Mouse (Mus musculus): ENCODE results near the gene Igf1r. TPM values are rescaled to one million over a fixed set of nuclear protein-coding genes. Genes with fewer than 3 reads are reported as not detected.

Gene Igf1r
- polyA plus RNA-seq, 1 experiment from 2014 or later = 28.5 TPM

- no peak for ATAC-seq (ENCODE audit: low read depth)
- peaks cover 21% of the 10 kb centered on the region for H3K4me1 ChIP-seq (ENCODE audit: control insufficient read depth, insufficient read depth, low read length)
Observed at GRCm38 (mm10) chr7:67969076-67969475, 16.4 kb downstream of the Igf1r start.

DNA sequence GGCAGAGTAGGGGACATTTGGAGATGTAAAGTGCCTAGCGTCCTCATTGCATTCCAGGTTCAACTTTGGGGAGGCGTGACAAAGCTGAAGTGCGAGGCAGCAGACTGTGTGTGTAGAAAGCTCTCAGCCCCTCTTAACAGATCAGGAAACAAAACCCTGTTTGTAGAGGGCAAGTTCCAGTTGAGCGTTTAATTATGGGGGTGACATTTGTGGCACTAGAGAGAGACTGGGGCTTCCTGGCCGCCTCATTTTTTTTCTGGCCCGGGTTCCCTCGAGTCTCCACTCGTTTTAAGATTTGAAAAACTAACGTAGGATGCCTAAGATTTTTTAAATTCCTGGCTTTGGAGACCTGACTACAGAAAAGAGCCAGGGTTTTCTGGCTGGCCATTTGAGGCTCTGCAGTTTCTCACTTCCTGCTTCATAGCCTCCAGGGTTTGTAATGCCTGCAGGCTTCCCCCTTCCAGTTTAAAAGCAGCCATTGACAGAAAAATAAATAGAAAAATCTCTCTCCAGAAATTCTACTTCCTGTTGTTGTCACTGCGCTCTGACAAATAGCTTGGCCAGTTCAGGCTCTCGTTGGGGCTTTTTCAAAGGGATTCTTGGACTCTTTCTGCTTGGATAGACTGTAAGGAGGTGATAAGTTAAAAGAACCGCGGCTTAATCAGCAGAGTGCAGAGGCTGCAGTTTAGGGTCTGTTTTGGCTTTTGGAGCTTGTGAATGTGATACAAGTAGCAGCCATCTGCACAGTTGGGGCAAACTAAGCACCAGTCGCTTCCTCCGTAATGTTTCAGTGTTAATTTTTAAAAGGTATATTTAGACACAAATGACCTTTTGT, 20.8 kb downstream of the Igf1r start:
- H3K9ac ChIP-seq (replicated peaks; ENCODE audit: low read depth, low read length) = no peak overlapping the region
- WGBS = 17% methylated on average over 15 of the region's 15 CpGs

More at GRCm38 (mm10) chr7:67969076-67969475, 16.4 kb downstream of the Igf1r start:
- H3K9me3 ChIP-seq (ENCODE audit: control insufficient read depth, low read length) = no peaks in the 10 kb centered on the region
- no peak overlapping the region for H3K9ac ChIP-seq (replicated peaks; ENCODE audit: low read depth, low read length)
- no peaks in the 10 kb centered on the region for H3K27me3 ChIP-seq (ENCODE audit: control insufficient read depth, insufficient read depth, low read length)
- H3K4me2 ChIP-seq (ENCODE audit: low read depth, low read length) = no peak overlapping the region
- no peak overlapping the region for H3K27ac ChIP-seq (ENCODE audit: low read depth, low read length)
- H3K4me3 ChIP-seq (ENCODE audit: low read depth, low read length) = no peak overlapping the region
- H3K36me3 ChIP-seq (ENCODE audit: control insufficient read depth, insufficient read depth, low read length) = no peaks in the 10 kb centered on the region
- WGBS = 95% methylated on average over 9 of the region's 9 CpGs

DNA sequence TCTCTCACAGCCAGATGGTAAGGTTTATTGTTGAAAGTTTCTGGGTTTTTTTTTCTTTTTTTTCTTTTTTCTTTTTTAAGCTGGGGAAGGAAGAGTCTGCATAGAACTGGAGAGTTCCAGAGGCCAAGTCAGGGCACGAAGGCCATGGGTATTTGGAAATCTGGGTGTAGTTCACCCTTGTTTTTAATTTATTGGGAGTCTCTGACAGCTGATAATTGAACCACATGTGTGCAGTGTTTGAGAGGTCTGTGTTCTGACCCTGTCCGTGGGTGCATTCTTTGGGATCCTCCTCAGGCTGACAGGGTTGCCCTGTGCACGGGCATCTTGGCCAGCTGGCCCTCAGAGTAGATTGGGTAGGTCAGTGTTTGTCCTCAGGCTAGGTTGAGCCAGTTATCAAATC, 29.3 kb downstream of the Igf1r start:
- H3K27ac ChIP-seq (ENCODE audit: low read depth, low read length) = no peak overlapping the region
- H3K9ac ChIP-seq (replicated peaks; ENCODE audit: low read depth, low read length) = no peak overlapping the region
- H3K4me1 ChIP-seq (ENCODE audit: control insufficient read depth, insufficient read depth, low read length) = peaks cover 16% of the 10 kb centered on the region; the same call in 1 of the 2 replicates
- H3K4me3 ChIP-seq (ENCODE audit: low read depth, low read length) = no peak overlapping the region
- no peaks in the 10 kb centered on the region for H3K9me3 ChIP-seq (ENCODE audit: control insufficient read depth, low read length)
- H3K36me3 ChIP-seq (ENCODE audit: control insufficient read depth, insufficient read depth, low read length) = no peaks in the 10 kb centered on the region
- no peaks in the 10 kb centered on the region for H3K27me3 ChIP-seq (ENCODE audit: control insufficient read depth, insufficient read depth, low read length)
- 42% methylated on average over 3 of the region's 3 CpGs for WGBS
- ATAC-seq (ENCODE audit: low read depth) = no peak
- no peak overlapping the region for H3K4me2 ChIP-seq (ENCODE audit: low read depth, low read length)

More for the DNA sequence above, 20.8 kb downstream of the Igf1r start:
- Histone ChIP-seq H3K4me1 (ENCODE audit: control insufficient read depth, insufficient read depth, low read length) (peaks cover 30% of the 10 kb centered on the region), H3K27ac (ENCODE audit: low read depth, low read length) (0 out of 2 replicates have a peak overlapping the region, but pooled peaks have one; percentile 2), H3K27me3 (ENCODE audit: control insufficient read depth, insufficient read depth, low read length) (no peaks in the 10 kb centered on the region), H3K36me3 (ENCODE audit: control insufficient read depth, insufficient read depth, low read length) (no peaks in the 10 kb centered on the region), H3K9me3 (ENCODE audit: control insufficient read depth, low read length) (no peaks in the 10 kb centered on the region), H3K4me3 (ENCODE audit: low read depth, low read length) (no peak overlapping the region), H3K4me2 (ENCODE audit: low read depth, low read length) (no peak overlapping the region)
- no peak for ATAC-seq (ENCODE audit: low read depth)

- H3K36me3 ChIP-seq (ENCODE audit: control insufficient read depth, insufficient read depth, low read length) = no peaks in the 10 kb centered on the region
- H3K9ac ChIP-seq (replicated peaks; ENCODE audit: low read depth, low read length) = no peak overlapping the region
- H3K4me3 ChIP-seq (ENCODE audit: low read depth, low read length) = no peak overlapping the region
- no peaks in the 10 kb centered on the region for H3K27me3 ChIP-seq (ENCODE audit: control insufficient read depth, insufficient read depth, low read length)
- 80% methylated on average over 8 of the region's 8 CpGs for WGBS
- no peak overlapping the region for H3K4me2 ChIP-seq (ENCODE audit: low read depth, low read length)
- ATAC-seq (ENCODE audit: low read depth) = no peak
- no peak overlapping the region for H3K27ac ChIP-seq (ENCODE audit: low read depth, low read length)
- peaks cover 16% of the 10 kb centered on the region; the same call in 1 of the 2 replicates for H3K4me1 ChIP-seq (ENCODE audit: control insufficient read depth, insufficient read depth, low read length)
- H3K9me3 ChIP-seq (ENCODE audit: control insufficient read depth, low read length) = no peaks in the 10 kb centered on the region
Observed at GRCm38 (mm10) chr7:67982809-67983208, 30.2 kb downstream of the Igf1r start.

GRCm38 (mm10) chr7:67983451-67983850, 30.8 kb downstream of the Igf1r start:
- Histone ChIP-seq H3K27me3 (ENCODE audit: control insufficient read depth, insufficient read depth, low read length) (no peaks in the 10 kb centered on the region), H3K4me3 (ENCODE audit: low read depth, low read length) (no peak overlapping the region), H3K4me2 (ENCODE audit: low read depth, low read length) (no peak overlapping the region), H3K9me3 (ENCODE audit: control insufficient read depth, low read length) (no peaks in the 10 kb centered on the region), H3K4me1 (ENCODE audit: control insufficient read depth, insufficient read depth, low read length) (peaks cover 16% of the 10 kb centered on the region; the same call in 1 of the 2 replicates), H3K9ac (replicated peaks; ENCODE audit: low read depth, low read length) (no peak overlapping the region), H3K36me3 (ENCODE audit: control insufficient read depth, insufficient read depth, low read length) (no peaks in the 10 kb centered on the region), H3K27ac (ENCODE audit: low read depth, low read length) (no peak overlapping the region)
- 92% methylated on average over 7 of the region's 7 CpGs for WGBS
- ATAC-seq (ENCODE audit: low read depth) = no peak

DNA sequence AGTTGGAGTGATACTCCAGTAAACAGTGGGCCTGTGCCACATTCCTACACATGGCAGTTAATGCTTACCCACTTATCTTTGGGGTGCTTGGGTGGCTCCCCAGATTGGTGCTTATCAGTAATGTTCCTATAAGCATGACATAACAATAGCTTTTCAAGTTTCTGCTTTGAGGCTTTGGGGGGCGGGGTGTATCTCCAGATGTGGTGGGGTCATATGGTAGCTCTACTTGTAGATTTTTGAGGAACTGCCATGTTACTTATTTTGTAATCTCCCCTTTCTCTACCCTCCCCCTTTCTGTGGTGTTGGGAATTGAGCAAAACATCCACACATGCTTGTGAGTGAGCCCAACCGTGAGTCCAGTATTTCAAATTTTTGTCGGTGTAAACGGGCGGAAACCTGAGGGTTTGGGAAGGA, 32.4 kb downstream of the Igf1r start:
- H3K4me2 ChIP-seq (ENCODE audit: low read depth, low read length) = no peak overlapping the region
- no peak for ATAC-seq (ENCODE audit: low read depth)
- no peak overlapping the region for H3K4me3 ChIP-seq (ENCODE audit: low read depth, low read length)
- H3K9me3 ChIP-seq (ENCODE audit: control insufficient read depth, low read length) = no peaks in the 10 kb centered on the region
- H3K4me1 ChIP-seq (ENCODE audit: control insufficient read depth, insufficient read depth, low read length) = peaks cover 16% of the 10 kb centered on the region; the same call in 1 of the 2 replicates
- 83% methylated on average over 5 of the region's 5 CpGs for WGBS
- no peaks in the 10 kb centered on the region for H3K36me3 ChIP-seq (ENCODE audit: control insufficient read depth, insufficient read depth, low read length)
- no peak overlapping the region for H3K9ac ChIP-seq (replicated peaks; ENCODE audit: low read depth, low read length)
- H3K27me3 ChIP-seq (ENCODE audit: control insufficient read depth, insufficient read depth, low read length) = no peaks in the 10 kb centered on the region
- no peak overlapping the region for H3K27ac ChIP-seq (ENCODE audit: low read depth, low read length)

DNA sequence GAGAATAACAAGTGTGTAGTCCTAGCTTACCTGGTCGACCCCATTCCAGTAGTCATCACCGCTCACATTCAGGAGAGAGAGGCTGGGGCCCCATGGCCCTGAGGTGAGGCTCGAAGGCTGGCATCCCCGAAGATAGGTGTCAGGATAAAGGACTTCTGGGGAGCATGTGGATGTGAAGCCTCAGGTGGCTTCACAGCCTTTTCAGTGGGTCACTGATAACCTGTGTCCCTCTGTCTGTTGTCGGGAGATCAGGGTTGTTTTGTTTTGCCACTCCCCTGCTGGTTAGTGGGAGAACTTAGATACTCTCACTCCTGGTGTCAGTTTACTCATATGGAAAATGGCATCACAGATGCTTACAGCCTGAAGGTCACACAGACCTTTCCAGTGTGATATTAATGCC, 32.9 kb downstream of the Igf1r start:
- H3K27ac ChIP-seq (ENCODE audit: low read depth, low read length) = peak overlapping the region; percentile 48; the same call in 1 of the 2 replicates

DNA sequence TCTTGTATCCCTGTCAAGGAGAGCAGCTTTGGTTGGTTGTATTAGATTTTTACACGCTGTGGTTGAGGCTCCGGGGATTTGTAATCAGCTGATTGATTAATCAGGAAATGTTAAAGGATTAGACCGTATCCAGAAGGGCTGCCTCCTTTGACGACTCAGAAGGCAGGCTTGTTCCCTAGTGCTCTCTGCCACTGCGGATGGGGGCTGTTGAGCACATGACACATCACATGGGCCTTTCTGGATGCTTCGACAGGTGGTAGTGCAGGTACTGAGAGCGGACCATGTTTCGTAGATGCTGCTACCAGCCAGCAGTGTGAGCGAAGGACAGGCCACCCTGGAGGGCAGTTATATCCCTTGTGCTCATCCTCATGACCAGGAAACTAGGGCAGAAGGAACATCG, 33.6 kb downstream of the Igf1r start:
- Histone ChIP-seq H3K9me3 (ENCODE audit: control insufficient read depth, low read length) (no peaks in the 10 kb centered on the region), H3K27me3 (ENCODE audit: control insufficient read depth, insufficient read depth, low read length) (no peaks in the 10 kb centered on the region), H3K36me3 (ENCODE audit: control insufficient read depth, insufficient read depth, low read length) (no peaks in the 10 kb centered on the region), H3K4me1 (ENCODE audit: control insufficient read depth, insufficient read depth, low read length) (peaks cover 16% of the 10 kb centered on the region; the same call in 1 of the 2 replicates), H3K4me2 (ENCODE audit: low read depth, low read length) (no peak overlapping the region), H3K9ac (replicated peaks; ENCODE audit: low read depth, low read length) (no peak overlapping the region), H3K4me3 (ENCODE audit: low read depth, low read length) (no peak overlapping the region), H3K27ac (ENCODE audit: low read depth, low read length) (no peak overlapping the region)
- ATAC-seq (ENCODE audit: low read depth) = peak; percentile 48; the same call in 1 of the 2 replicates
- WGBS = 64% methylated on average over 10 of the region's 10 CpGs

More for the DNA sequence above, 32.9 kb downstream of the Igf1r start:
- Histone ChIP-seq H3K4me3 (ENCODE audit: low read depth, low read length) (no peak overlapping the region), H3K9ac (replicated peaks; ENCODE audit: low read depth, low read length) (no peak overlapping the region), H3K36me3 (ENCODE audit: control insufficient read depth, insufficient read depth, low read length) (no peaks in the 10 kb centered on the region), H3K9me3 (ENCODE audit: control insufficient read depth, low read length) (no peaks in the 10 kb centered on the region), H3K4me1 (ENCODE audit: control insufficient read depth, insufficient read depth, low read length) (peaks cover 16% of the 10 kb centered on the region; the same call in 1 of the 2 replicates), H3K27me3 (ENCODE audit: control insufficient read depth, insufficient read depth, low read length) (no peaks in the 10 kb centered on the region), H3K4me2 (ENCODE audit: low read depth, low read length) (no peak overlapping the region)
- peak; percentile 25; the same call in 1 of the 2 replicates for ATAC-seq (ENCODE audit: low read depth)
- 75% methylated on average over 5 of the region's 5 CpGs for WGBS

- Histone ChIP-seq H3K36me3 (ENCODE audit: control insufficient read depth, insufficient read depth, low read length) (no peaks in the 10 kb centered on the region), H3K4me1 (ENCODE audit: control insufficient read depth, insufficient read depth, low read length) (peaks cover 16% of the 10 kb centered on the region; the same call in 1 of the 2 replicates), H3K27me3 (ENCODE audit: control insufficient read depth, insufficient read depth, low read length) (no peaks in the 10 kb centered on the region), H3K4me2 (ENCODE audit: low read depth, low read length) (no peak overlapping the region), H3K4me3 (ENCODE audit: low read depth, low read length) (no peak overlapping the region), H3K9me3 (ENCODE audit: control insufficient read depth, low read length) (no peaks in the 10 kb centered on the region), H3K27ac (ENCODE audit: low read depth, low read length) (no peak overlapping the region), H3K9ac (replicated peaks; ENCODE audit: low read depth, low read length) (no peak overlapping the region)
- ATAC-seq (ENCODE audit: low read depth) = no peak
- 71% methylated on average over 11 of the region's 11 CpGs for WGBS
Observed at GRCm38 (mm10) chr7:67986816-67987215, 34.2 kb downstream of the Igf1r start.

Measured in neural tube, embryonic 14.5 days (tissue).